Mouse (Mus musculus) gastrocnemius, adult 2 months (tissue): ENCODE data around the gene Crybg2. TPM values are rescaled to one million over a fixed set of nuclear protein-coding genes. Genes with fewer than 3 reads are reported as not detected.
A peak's percentile ranks its signal among the peaks of the same experiment; 100 is the strongest.

ENCODE experiments used
- DNase-seq: peaks from one replicate; pipeline ENCODE4 v3.0.0; 2022
- H3K27ac ChIP-seq: fragments of 200-600 bp; 2 replicates; pipeline ENCODE4 v1.8.1; 2022; ENCODE audit warnings: mild to moderate bottlenecking
- H3K4me3 ChIP-seq: fragments of 200-600 bp; 2 replicates; pipeline ENCODE4 v1.8.1; 2022; ENCODE audit warnings: mild to moderate bottlenecking, moderate library complexity
- CTCF ChIP-seq: fragments of 200-600 bp; IDR thresholded peaks from 2 replicates; pipeline ENCODE4 v1.8.1; 2022; ENCODE audit warnings: antibody characterized with exemption, mild to moderate bottlenecking, moderate library complexity
- intact Hi-C: fragments of 180-260 bp; cut with DNase I; formaldehyde crosslinking; loops from one replicate; pipeline ENCODE4 v1.15.1; 2025
- total RNA-seq, 2 experiments: library from RNA; stranded (reverse); gene quantifications; 2 replicates each; pipeline ENCODE4 v1.2.3; 2021

Crybg2 gene
- total RNA-seq, 2 experiments from 2014 or later, result not detected

- Histone ChIP-seq H3K27ac (no peak overlapping the region), H3K4me3 (no peak overlapping the region)
- TF ChIP-seq CTCF, result no peak
- intact Hi-C loops, result no loop called here
- DNase-seq, result no peak
These were observed 47.6 kb downstream of the Crybg2 start for GRCm38 (mm10) chr4:134108196-134108595.

- TF ChIP-seq CTCF, result no peak
- H3K27ac ChIP-seq, result no peak overlapping the region
- intact Hi-C loops, result no loop called here
- no peak overlapping the region for H3K4me3 ChIP-seq
- DNase-seq, result no peak
These were observed 50.0 kb downstream of the Crybg2 start for GRCm38 (mm10) chr4:134110653-134111052.

GRCm38 (mm10) chr4:134112403-134112802 is 51.8 kb downstream of the Crybg2 start:
- intact Hi-C loops, result no loop called here
- no peak for TF ChIP-seq CTCF
- H3K27ac ChIP-seq, result no peak overlapping the region
- no peak for DNase-seq
- H3K4me3 ChIP-seq, result no peak overlapping the region

GRCm38 (mm10) chr4:134113356-134113994 is 52.9 kb downstream of the Crybg2 start:
- DNase-seq, result no peak
- Histone ChIP-seq H3K27ac (no peak overlapping the region), H3K4me3 (no peak overlapping the region)
- intact Hi-C loops, result no loop called here
- TF ChIP-seq CTCF, result no peak

GRCm38 (mm10) chr4:134114038-134114437 is 53.4 kb downstream of the Crybg2 start:
- no peak overlapping the region for H3K27ac ChIP-seq
- TF ChIP-seq CTCF, result no peak
- intact Hi-C loops, result no loop called here
- no peak overlapping the region for H3K4me3 ChIP-seq
- DNase-seq, result no peak

GRCm38 (mm10) chr4:134115215-134116144 is 54.9 kb downstream of the Crybg2 start:
- Histone ChIP-seq H3K27ac (no peak overlapping the region), H3K4me3 (no peak overlapping the region)
- no peak for TF ChIP-seq CTCF
- intact Hi-C loops, result no loop called here
- DNase-seq, result no peak

- intact Hi-C loops, result no loop called here
- no peak overlapping the region for H3K27ac ChIP-seq
- DNase-seq, result peak; percentile 4
- H3K4me3 ChIP-seq, result no peak overlapping the region
- TF ChIP-seq CTCF, result no peak
These were observed 55.9 kb downstream of the Crybg2 start for GRCm38 (mm10) chr4:134116501-134116900.

GRCm38 (mm10) chr4:134117012-134117411 is 56.4 kb downstream of the Crybg2 start:
- DNase-seq, result peak; percentile 17
- H3K27ac ChIP-seq, result no peak overlapping the region
- intact Hi-C loops, result no loop called here
- TF ChIP-seq CTCF, result no peak
- no peak overlapping the region for H3K4me3 ChIP-seq

- DNase-seq, result peak; percentile 2
- no peak for TF ChIP-seq CTCF
- no peak overlapping the region for H3K27ac ChIP-seq
- intact Hi-C loops, result no loop called here
- H3K4me3 ChIP-seq, result no peak overlapping the region
These were observed 57.6 kb downstream of the Crybg2 start for GRCm38 (mm10) chr4:134118126-134118800.

- intact Hi-C loops, result no loop called here
- DNase-seq, result no peak
- no peak overlapping the region for H3K27ac ChIP-seq
- H3K4me3 ChIP-seq, result no peak overlapping the region
- TF ChIP-seq CTCF, result no peak
These were observed 58.4 kb downstream of the Crybg2 start for GRCm38 (mm10) chr4:134119042-134119441.

- peak; percentile 40 for TF ChIP-seq CTCF
- Histone ChIP-seq H3K27ac (no peak overlapping the region), H3K4me3 (no peak overlapping the region)
- intact Hi-C loops, result no loop called here
- no peak for DNase-seq
These were observed 59.0 kb downstream of the Crybg2 start for GRCm38 (mm10) chr4:134119644-134120043.

GRCm38 (mm10) chr4:134120192-134120805 is 59.7 kb downstream of the Crybg2 start:
- intact Hi-C loops, result no loop called here
- Histone ChIP-seq H3K27ac (no peak overlapping the region), H3K4me3 (no peak overlapping the region)
- DNase-seq, result peak; percentile 7
- TF ChIP-seq CTCF, result no peak
